Mouse (Mus musculus): ENCODE results near the gene Cryba4.

DNA sequence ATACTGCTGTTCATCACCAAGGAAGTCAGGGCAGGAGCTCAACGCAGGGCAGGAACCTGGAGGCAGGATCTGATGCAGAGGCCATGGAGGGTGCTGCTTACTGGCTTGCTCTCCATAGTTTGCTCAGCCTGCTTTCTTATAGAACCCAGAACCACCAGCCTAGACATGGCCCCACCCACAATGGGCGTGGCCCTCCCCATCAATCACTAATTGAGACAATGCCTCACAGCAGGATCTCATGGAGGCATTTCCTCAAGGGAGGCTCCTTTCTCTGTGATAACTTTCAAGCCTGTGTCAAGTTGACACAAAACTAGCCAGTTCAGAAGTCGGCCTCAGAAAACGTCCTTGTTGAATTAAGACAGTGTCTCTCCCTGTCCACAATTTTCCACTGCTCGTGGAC is 16.5 kb downstream of the Cryba4 start:
- TF ChIP-seq CTCF (conservative IDR thresholded peaks at IDR 0.05; ENCODE audit: insufficient read depth, insufficient read length, low read depth, low read length) (no peak), POLR2A (IDR thresholded peaks at IDR 0.05; ENCODE audit: low read depth, low read length) (no peak)
